Comparison of ENCODE assay signal across 11 mouse cellular contexts in the genomic region with DNA sequence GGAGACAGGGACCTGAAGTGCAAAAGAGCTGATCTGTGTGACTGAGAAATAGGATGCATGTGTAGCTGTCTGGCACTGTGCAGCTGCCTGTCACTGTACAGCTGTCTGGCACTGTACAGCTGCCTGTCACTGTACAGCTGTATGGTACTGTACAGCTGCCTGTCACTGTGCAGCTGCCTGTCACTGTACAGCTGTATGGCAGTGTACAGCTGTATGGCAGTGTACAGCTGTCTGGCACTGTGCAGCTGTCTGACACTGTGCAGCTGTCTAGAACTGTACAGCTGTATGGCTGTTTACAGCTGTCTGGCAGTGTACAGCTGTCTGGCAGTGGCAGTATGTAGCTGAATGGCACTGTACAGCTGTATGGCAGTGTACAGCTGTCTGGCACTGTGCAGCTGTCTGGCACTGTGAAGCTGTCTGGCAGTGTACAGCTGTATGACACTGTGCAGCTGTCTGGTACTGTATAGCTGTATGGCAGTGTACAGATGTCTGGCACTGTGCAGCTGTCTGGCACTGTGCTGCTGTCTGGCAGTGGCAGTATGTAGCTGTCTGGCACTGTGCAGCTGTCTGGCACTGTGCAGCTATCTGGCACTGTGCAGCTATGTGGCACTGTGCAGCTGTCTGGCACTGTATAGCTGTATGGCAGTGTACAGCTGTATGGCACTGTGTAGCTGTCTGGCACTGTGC.
DNase-seq lines count a peak whose midpoint lies in the region; ATAC-seq and TF ChIP-seq lines count a peak whose summit lies in the region.
"Had no signal": no experiment of that assay in that cellular context is flagged by ENCODE, and none has a peak within 500 bp of the region (broad histone marks: within the 10 kb centered on the region; RNA-seq: fewer than 3 reads in every experiment).

No protein-coding gene starts in this region.

- no peak for TF ChIP-seq CTCF in kidney, postnatal 0 days (IDR thresholded peaks at IDR 0.05; ENCODE audit: low read depth)
- no peak for TF ChIP-seq CTCF in brain, embryonic 14.5 days (IDR thresholded peaks at IDR 0.05; ENCODE audit: borderline replicate concordance, extremely low read depth, insufficient read depth, insufficient read length)

- no peaks in the 10 kb centered on the region for H3K4me1 ChIP-seq in kidney, postnatal 0 days (replicated peaks; ENCODE audit: insufficient read depth, low read length)
- peaks cover 9% of the 10 kb centered on the region; the same call in 1 of the 2 replicates for H3K4me1 ChIP-seq in megakaryocyte, embryonic 14.5 days

- H3K27me3 ChIP-seq in kidney, postnatal 0 days (ENCODE audit: insufficient read depth, low read length), result no peaks in the 10 kb centered on the region
- peaks cover 2% of the 10 kb centered on the region for H3K27me3 ChIP-seq in megakaryocyte, embryonic 14.5 days (replicated peaks)

- no peaks in the 10 kb centered on the region for H3K36me3 ChIP-seq in kidney, postnatal 0 days (ENCODE audit: insufficient read depth, low read length)
- no peaks in the 10 kb centered on the region for H3K36me3 ChIP-seq in megakaryocyte, embryonic 14.5 days (replicated peaks; ENCODE audit: low read length)

- H3K9me3 ChIP-seq in kidney, postnatal 0 days (replicated peaks; ENCODE audit: low read length), result no peaks in the 10 kb centered on the region
- no peaks in the 10 kb centered on the region for H3K9me3 ChIP-seq in megakaryocyte, embryonic 14.5 days

- ATAC-seq in CD4-positive, CD25-positive, alpha-beta regulatory T cell, adult 4 months, result no peak
- 0 out of 2 replicates have a peak, but pooled peaks have one; percentile 44 for ATAC-seq in kidney, postnatal 0 days (replicated peaks; ENCODE audit: low FRiP score, low read depth)

- no peak overlapping the region for H3K4me2 ChIP-seq in kidney, postnatal 0 days (ENCODE audit: low read length)

- no peak overlapping the region for H3K4me3 ChIP-seq in kidney, postnatal 0 days (replicated peaks; ENCODE audit: low read depth, low read length)
- H3K4me3 ChIP-seq in megakaryocyte, embryonic 14.5 days (replicated peaks), result peak overlapping the region; percentile 5
- H3K4me3 ChIP-seq: heart, adult 2 months had no signal

- H3K27ac ChIP-seq in kidney, postnatal 0 days, result no peak overlapping the region
- H3K27ac ChIP-seq: heart, adult 2 months had no signal

- TF ChIP-seq POLR2A in brain, embryonic 14.5 days (IDR thresholded peaks at IDR 0.05; ENCODE audit: borderline replicate concordance, extremely low read depth, insufficient read depth, insufficient read length, poor library complexity, severe bottlenecking), result no peak

- H3K9ac ChIP-seq in kidney, postnatal 0 days (ENCODE audit: low read depth, low read length), result no peak overlapping the region

- DNase-seq in CD4-positive, CD25-positive, alpha-beta regulatory T cell, adult 2 months (ENCODE audit: low read depth, low spot score), result peak; percentile 30
- no peak for DNase-seq in kidney, postnatal 0 days (ENCODE audit: low spot score)
- DNase-seq in kidney, postnatal 36 days, result no peak
- peak; percentile 6 for DNase-seq in brain, embryonic 14.5 days (ENCODE audit: low read depth)
- DNase-seq in right cerebral cortex, postnatal 4 days, result no peak
- no peak for DNase-seq in thymus, postnatal 14 days
- DNase-seq: heart, adult 2 months; kidney, postnatal 4 days; lung, adult 18-20 months had no signal

Comparison
In these comparisons a context has a peak if more than half of its experiments do, and no peak if none do; other contexts are left out.
1. DNase-seq: peak in CD4-positive, CD25-positive, alpha-beta regulatory T cell, adult 2 months (single experiment) and brain, embryonic 14.5 days (single experiment); none in kidney, postnatal 0 days (single experiment), kidney, postnatal 36 days (0 of 2), right cerebral cortex, postnatal 4 days (single experiment) and thymus, postnatal 14 days (single experiment).